Mouse (Mus musculus) kidney, adult 2 months (tissue): ENCODE data around the gene C2cd4a.

ENCODE experiments used
- CTCF ChIP-seq: fragments of 200-500 bp; conservative IDR thresholded peaks from 2 replicates; pipeline ENCODE4 v1.5.1; 2011; ENCODE audit warnings: low read depth, mild to moderate bottlenecking, control low read depth, low read length, moderate library complexity, mixed read lengths; ENCODE audit not compliant: insufficient read depth, insufficient read length
- POLR2A ChIP-seq: fragments of 200-500 bp; IDR thresholded peaks from one replicate; pipeline ENCODE4 v1.6.1; 2011; ENCODE audit warnings: low read depth, low read length, control low read depth

- TF ChIP-seq CTCF (no peak), POLR2A (no peak)
Measured at GRCm38 (mm10) chr9:67799078-67799819, 32.9 kb downstream of the C2cd4a start.
